Mouse (Mus musculus) heart, embryonic 15.5 days (tissue): ENCODE data around the gene Osbpl10. TPM values are rescaled to one million over a fixed set of nuclear protein-coding genes. Genes with fewer than 3 reads are reported as not detected.
A peak's percentile ranks its signal among the peaks of the same experiment; 100 is the strongest.
"Not testable (repeated sequence)": the region's sequence is repeated elsewhere in the genome, so short reads cannot be mapped to it uniquely, and the experiment has no call there.

Source experiments
- ATAC-seq: fragments of 200-750 bp; cut with Nextera tagmentation; replicated peaks from 2 replicates; pipeline ENCODE4 v1.8.0; 2017; ENCODE audit warnings: low read depth, moderate TSS enrichment; ENCODE audit not compliant: insufficient number of reproducible peaks, insufficient read depth, low FRiP score
- H3K27ac ChIP-seq: fragments of 300-500 bp; sonication (generic); 2 replicates; pipeline ENCODE4 v1.5.1; 2015; ENCODE audit warnings: mild to moderate bottlenecking, inconsistent platforms
- H3K27me3 ChIP-seq: fragments of 300-500 bp; sonication (generic); 2 replicates; pipeline ENCODE4 v1.6.1; 2015; ENCODE audit warnings: inconsistent platforms
- H3K36me3 ChIP-seq: fragments of 300-500 bp; sonication (generic); 2 replicates; pipeline ENCODE4 v1.6.1; 2015; ENCODE audit warnings: mild to moderate bottlenecking, inconsistent platforms
- H3K4me1 ChIP-seq: fragments of 300-500 bp; sonication (generic); replicated peaks from 2 replicates; pipeline ENCODE4 v1.6.1; 2015; ENCODE audit warnings: inconsistent platforms
- H3K4me2 ChIP-seq: fragments of 300-500 bp; sonication (generic); 2 replicates; pipeline ENCODE4 v1.6.1; 2015; ENCODE audit warnings: inconsistent platforms, mild to moderate bottlenecking, moderate library complexity
- H3K4me3 ChIP-seq: fragments of 300-500 bp; sonication (generic); 2 replicates; pipeline ENCODE4 v1.5.1; 2015; ENCODE audit warnings: mild to moderate bottlenecking, inconsistent platforms
- H3K9ac ChIP-seq: fragments of 300-500 bp; sonication (generic); 2 replicates; pipeline ENCODE4 v1.6.1; 2015; ENCODE audit warnings: mild to moderate bottlenecking, inconsistent platforms
- H3K9me3 ChIP-seq: fragments of 300-500 bp; sonication (generic); replicated peaks from 2 replicates; pipeline ENCODE4 v1.6.1; 2016; ENCODE audit warnings: inconsistent platforms
- whole genome bisulfite sequencing: fragments of 180-500 bp; shearing (Covaris S2); methylation state at CpG from one replicate; pipeline ENCODE4 v1.1.7; 2015; ENCODE audit warnings: mixed read lengths; 5-methylcytosine and 5-hydroxymethylcytosine counted together
- polyA plus RNA-seq: library from polyadenylated mRNA; unstranded; fragments of >200 nt; fragmentation: Nextera tagmentation; extraction: Ambion mirVana; gene quantifications from 2 replicates; pipeline ENCODE4 v1.2.1, GENCODE M21; 2015

The Osbpl10 gene
- polyA plus RNA-seq, 1 experiment from 2014 or later, result 1.3 TPM

DNA sequence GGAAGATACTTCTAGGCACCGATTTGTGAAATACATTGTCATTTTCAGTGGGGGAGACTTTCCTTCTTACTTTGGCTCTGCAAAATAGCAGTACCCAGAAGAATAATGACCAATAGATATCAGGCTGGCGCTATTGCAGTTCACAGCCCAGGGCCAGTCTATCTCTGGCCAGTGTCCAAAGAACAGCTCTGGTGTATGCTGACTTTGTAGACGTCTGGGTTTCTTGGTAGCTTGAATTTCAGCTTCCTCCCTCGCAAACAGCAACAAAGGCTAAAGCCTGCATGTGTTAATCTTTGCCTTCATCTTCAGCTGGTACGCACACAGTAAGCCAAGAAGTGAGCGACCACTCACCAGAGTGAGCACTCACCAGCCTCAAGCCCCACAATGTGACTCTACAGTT, 29.4 kb downstream of the Osbpl10 start:
- no peak overlapping the region for H3K4me2 ChIP-seq
- no peak for ATAC-seq
- WGBS, result 44% methylated on average over 6 of the region's 6 CpGs

DNA sequence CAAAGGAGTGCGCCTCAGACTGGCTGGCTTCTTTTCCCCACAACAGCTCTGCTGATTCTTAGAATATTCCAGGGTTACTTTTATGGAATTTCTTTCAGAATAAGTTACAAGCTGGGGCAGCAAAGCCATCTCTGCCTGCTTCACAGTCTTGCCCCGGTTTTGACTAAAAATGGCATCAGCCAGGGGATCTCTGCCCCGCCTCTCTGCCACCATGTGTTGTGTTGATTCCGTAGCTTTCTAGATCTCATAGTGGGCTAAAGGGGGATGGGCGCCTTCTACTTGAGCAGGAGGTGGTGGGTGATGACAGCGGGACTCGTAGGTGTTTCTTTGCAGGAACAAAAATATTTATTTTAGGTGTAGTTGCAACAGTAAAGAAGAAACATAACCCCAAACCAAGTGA, 29.8 kb downstream of the Osbpl10 start:
- WGBS, result 65% methylated on average over 7 of the region's 7 CpGs
- H3K27ac ChIP-seq, result no peak overlapping the region

More for the DNA sequence above, 29.4 kb downstream of the Osbpl10 start:
- H3K27ac ChIP-seq, result no peak overlapping the region
- H3K9me3 ChIP-seq, result no peaks in the 10 kb centered on the region
- no peak overlapping the region for H3K4me3 ChIP-seq
- no peaks in the 10 kb centered on the region for H3K27me3 ChIP-seq
- peaks cover 6% of the 10 kb centered on the region for H3K4me1 ChIP-seq
- H3K36me3 ChIP-seq, result no peaks in the 10 kb centered on the region
- H3K9ac ChIP-seq, result no peak overlapping the region

DNA sequence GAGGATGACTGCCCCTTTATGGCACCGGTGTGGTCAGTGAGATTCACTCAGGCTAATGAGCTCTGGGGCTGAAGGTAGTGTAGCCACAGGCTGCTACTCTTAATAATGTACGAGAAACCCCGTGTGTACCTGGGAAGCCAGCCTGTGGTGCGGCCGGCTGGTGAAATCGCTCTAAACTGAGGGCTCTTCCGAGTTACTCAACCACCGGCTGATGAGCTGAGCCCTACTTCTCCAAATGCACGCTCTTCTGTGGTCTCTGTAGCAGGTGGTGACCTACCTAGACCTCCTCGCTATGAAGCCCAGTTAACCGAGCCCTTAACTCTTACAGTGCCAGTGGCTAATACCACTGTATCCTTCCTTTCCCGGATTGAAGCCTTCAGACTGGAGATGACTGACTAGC, 34.0 kb downstream of the Osbpl10 start:
- Histone ChIP-seq H3K9me3 (no peaks in the 10 kb centered on the region), H3K36me3 (no peaks in the 10 kb centered on the region)

More for the DNA sequence above, 29.8 kb downstream of the Osbpl10 start:
- ATAC-seq, result no peak
- peaks cover 9% of the 10 kb centered on the region for H3K4me1 ChIP-seq
- H3K9me3 ChIP-seq, result no peaks in the 10 kb centered on the region
- no peak overlapping the region for H3K9ac ChIP-seq
- H3K4me2 ChIP-seq, result no peak overlapping the region
- no peaks in the 10 kb centered on the region for H3K27me3 ChIP-seq
- no peak overlapping the region for H3K4me3 ChIP-seq
- no peaks in the 10 kb centered on the region for H3K36me3 ChIP-seq

DNA sequence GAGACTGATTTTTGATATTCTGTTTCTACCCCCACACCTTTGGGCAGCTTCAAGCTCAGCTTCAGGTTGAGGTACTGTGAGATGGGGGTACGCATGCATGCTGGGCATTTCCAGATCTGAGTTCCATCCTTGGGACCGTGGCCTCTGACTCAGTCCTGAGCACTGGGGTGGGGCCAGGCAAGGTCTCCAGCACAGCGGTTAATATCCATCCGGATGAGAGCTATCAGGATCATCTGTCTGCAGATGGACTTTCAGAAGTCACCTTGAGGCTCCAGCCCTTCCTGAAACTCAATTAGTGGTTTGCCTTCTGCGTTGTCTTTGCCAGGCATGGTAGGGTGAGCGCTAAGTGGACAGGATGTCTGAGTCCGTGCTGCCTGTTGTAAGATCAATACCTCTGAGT, 41.8 kb downstream of the Osbpl10 start:
- H3K4me2 ChIP-seq, result no peak overlapping the region

More for the DNA sequence above, 34.0 kb downstream of the Osbpl10 start:
- no peak overlapping the region for H3K4me3 ChIP-seq
- H3K27ac ChIP-seq, result no peak overlapping the region
- no peak for ATAC-seq
- peaks cover 9% of the 10 kb centered on the region for H3K4me1 ChIP-seq
- 59% methylated on average over 12 of the region's 12 CpGs for WGBS
- H3K27me3 ChIP-seq, result no peaks in the 10 kb centered on the region
- H3K4me2 ChIP-seq, result no peak overlapping the region
- no peak overlapping the region for H3K9ac ChIP-seq

DNA sequence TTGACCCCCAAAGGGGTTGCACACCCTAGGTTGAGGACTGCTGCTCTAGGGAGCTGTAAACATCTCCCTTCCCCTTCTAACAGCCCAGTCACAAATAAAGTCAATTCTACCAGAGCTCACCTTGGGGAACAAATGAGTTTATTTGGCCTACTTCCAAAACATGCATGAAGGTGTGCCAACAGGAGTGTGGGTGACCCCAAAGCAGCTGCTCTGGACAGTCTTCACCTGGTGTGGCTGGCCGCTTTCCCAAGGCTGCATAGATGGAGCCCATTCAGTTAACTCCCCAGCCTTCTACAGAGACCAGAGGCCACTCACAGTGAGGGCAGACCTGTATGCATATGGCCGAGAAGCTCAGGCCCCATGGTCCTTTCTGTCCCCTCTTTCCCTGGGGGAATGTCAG, 43.0 kb downstream of the Osbpl10 start:
- no peak overlapping the region for H3K4me3 ChIP-seq
- WGBS, result 74% methylated on average over 2 of the region's 2 CpGs
- H3K36me3 ChIP-seq, result no peaks in the 10 kb centered on the region

More for the DNA sequence above, 41.8 kb downstream of the Osbpl10 start:
- Histone ChIP-seq H3K27ac (no peak overlapping the region), H3K4me1 (peaks cover 22% of the 10 kb centered on the region), H3K27me3 (no peaks in the 10 kb centered on the region), H3K9me3 (no peaks in the 10 kb centered on the region), H3K4me3 (no peak overlapping the region), H3K9ac (no peak overlapping the region), H3K36me3 (no peaks in the 10 kb centered on the region)
- 90% methylated on average over 7 of the region's 7 CpGs for WGBS
- ATAC-seq, result no peak

DNA sequence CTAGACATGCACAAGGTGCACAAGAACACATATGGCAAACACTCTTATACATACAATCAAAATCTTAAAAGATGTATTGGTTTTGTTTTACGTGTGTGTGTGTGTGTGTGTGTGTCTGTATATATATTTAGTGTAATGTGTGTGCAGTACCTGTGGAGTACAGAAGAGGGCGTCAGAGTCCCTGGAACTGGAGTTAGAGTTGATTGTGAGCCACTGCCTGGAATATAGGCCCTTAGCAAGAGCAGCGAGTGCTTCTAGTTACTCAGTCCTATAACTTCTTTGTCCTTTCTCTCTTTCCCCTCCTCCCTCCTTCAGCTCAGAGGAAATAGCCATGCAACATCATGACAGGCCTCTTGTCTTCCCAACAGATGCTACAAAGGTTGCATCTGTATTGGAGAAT, 44.8 kb downstream of the Osbpl10 start:
- Histone ChIP-seq H3K4me3 (no peak overlapping the region), H3K9me3 (no peaks in the 10 kb centered on the region), H3K27ac (no peak overlapping the region), H3K9ac (no peak overlapping the region), H3K4me2 (no peak overlapping the region), H3K36me3 (no peaks in the 10 kb centered on the region), H3K27me3 (no peaks in the 10 kb centered on the region), H3K4me1 (peaks cover 22% of the 10 kb centered on the region)
- WGBS, result 79% methylated on average over 3 of the region's 3 CpGs
- ATAC-seq, result no peak

More for the DNA sequence above, 43.0 kb downstream of the Osbpl10 start:
- Histone ChIP-seq H3K9ac (no peak overlapping the region), H3K9me3 (no peaks in the 10 kb centered on the region), H3K27me3 (no peaks in the 10 kb centered on the region), H3K4me2 (no peak overlapping the region), H3K4me1 (peaks cover 22% of the 10 kb centered on the region), H3K27ac (no peak overlapping the region)
- ATAC-seq, result no peak

DNA sequence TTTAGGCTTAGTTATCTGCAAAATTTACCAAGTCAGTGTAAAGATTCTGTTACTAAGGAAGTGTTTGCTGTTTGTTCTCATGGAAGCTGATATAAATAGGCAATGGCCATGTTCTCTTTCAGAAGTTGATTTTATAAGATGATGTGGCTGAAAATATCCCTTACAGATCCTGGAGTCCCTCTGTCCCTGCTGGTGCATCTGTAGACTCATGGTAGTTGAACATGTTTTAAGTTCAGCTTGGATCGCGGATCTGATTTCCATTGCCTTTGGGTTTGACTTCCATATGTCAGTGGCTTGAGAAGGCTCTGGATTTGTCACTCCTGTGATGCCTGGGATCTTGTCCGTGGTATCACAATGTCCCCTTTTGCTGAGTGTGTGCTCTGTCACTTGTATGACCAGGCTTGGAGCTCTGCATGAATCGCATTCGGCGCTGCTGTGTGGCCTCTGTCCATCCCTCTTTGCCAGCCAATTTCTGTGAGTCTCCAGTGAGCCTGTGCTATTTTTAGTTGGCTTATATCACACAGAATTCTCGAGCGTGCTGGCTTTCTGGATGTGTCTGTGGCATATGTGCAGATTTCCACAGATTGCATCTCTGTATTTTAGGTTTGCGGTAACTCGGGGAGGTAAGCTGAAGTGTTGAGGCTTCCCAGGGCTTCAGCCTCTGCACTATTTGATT, 45.5 kb downstream of the Osbpl10 start:
- peak overlapping the region; percentile 63 for H3K27ac ChIP-seq
- no peaks in the 10 kb centered on the region for H3K36me3 ChIP-seq
- peaks cover 22% of the 10 kb centered on the region for H3K4me1 ChIP-seq
- H3K9ac ChIP-seq, result no peak overlapping the region
- 42% methylated on average over 10 of the region's 10 CpGs for WGBS
- H3K27me3 ChIP-seq, result no peaks in the 10 kb centered on the region
- no peaks in the 10 kb centered on the region for H3K9me3 ChIP-seq
- peak; percentile 55 for ATAC-seq
- H3K4me2 ChIP-seq, result peak overlapping the region; percentile 50
- 0 out of 2 replicates have a peak overlapping the region, but pooled peaks have one; percentile 10 for H3K4me3 ChIP-seq

DNA sequence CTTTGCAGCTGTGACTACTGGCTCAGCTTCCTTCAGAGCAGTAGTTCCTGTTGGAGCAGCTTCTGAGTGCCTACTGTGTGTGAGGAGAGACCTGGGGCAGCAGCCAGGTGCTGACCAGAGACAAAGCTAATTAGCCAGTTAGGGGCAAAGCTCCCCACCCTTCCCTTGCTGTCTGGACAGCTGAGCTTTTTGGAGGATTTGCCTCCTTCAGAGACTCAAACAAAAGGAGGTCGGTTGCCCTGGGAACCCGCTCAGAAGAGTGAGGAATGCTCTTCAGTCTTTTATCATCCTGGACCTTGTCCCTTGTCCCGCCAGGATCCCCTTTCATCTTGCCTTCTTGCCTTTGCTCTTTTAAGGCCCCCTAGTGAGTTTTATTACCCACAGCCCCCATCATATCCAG, 50.9 kb downstream of the Osbpl10 start:
- Histone ChIP-seq H3K36me3 (no peaks in the 10 kb centered on the region), H3K27me3 (no peaks in the 10 kb centered on the region), H3K4me2 (no peak overlapping the region), H3K4me1 (peaks cover 7% of the 10 kb centered on the region), H3K9me3 (no peaks in the 10 kb centered on the region), H3K4me3 (no peak overlapping the region), H3K9ac (no peak overlapping the region), H3K27ac (no peak overlapping the region)
- 32% methylated on average over 3 of the region's 3 CpGs for WGBS
- ATAC-seq, result no peak

DNA sequence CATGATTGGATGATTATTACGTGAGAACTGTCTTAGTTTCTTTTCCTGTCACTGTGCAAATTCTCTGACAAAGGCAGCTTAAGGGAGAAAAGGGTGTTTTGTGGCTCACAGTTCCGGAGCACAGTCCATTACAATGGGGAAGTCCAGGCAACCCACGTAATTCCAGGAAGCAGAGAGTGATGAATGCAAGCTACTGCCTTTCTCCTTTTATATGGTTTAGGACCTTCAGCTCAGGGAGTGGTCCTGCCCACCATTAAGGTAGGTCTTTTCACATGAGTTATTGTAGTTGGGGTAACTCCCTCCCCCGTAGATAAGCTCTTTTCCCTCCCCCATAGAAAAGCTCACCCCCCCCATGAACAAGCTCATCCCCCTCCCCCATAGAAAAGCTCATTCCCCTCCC, 52.2 kb downstream of the Osbpl10 start:
- Histone ChIP-seq H3K4me2 (no peak overlapping the region), H3K27ac (no peak overlapping the region), H3K9ac (no peak overlapping the region), H3K27me3 (no peaks in the 10 kb centered on the region), H3K4me1 (no peaks in the 10 kb centered on the region; the same call in 1 of the 2 replicates), H3K4me3 (no peak overlapping the region), H3K9me3 (no peaks in the 10 kb centered on the region), H3K36me3 (no peaks in the 10 kb centered on the region)
- WGBS, result 82% methylated on average over 4 of the region's 4 CpGs
- no peak for ATAC-seq

DNA sequence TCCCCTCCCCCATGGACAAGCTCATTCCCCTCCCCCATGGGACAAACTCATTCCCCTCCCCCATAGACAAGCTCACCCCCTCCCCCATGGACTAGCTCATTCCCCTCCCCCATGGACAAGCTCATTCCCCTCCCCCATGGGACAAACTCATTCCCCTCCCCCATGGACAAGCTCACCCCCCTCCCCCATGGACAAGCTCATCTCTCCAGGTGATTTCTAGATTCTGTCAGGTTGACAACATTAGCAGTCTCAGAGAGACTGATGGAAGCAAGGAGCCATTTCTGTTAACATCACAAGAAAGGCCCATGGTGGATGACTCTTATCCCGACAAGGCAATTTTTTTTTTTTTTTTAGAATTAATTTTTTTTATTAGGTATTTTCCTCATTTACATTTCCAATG, 52.7 kb downstream of the Osbpl10 start:
- not testable (repeated sequence) for ATAC-seq, H3K27ac ChIP-seq, H3K9ac ChIP-seq, H3K9me3 ChIP-seq, H3K4me3 ChIP-seq, H3K36me3 ChIP-seq, H3K27me3 ChIP-seq, H3K4me2 ChIP-seq, H3K4me1 ChIP-seq
- 93% methylated on average over 1 of the region's 1 CpGs for WGBS

DNA sequence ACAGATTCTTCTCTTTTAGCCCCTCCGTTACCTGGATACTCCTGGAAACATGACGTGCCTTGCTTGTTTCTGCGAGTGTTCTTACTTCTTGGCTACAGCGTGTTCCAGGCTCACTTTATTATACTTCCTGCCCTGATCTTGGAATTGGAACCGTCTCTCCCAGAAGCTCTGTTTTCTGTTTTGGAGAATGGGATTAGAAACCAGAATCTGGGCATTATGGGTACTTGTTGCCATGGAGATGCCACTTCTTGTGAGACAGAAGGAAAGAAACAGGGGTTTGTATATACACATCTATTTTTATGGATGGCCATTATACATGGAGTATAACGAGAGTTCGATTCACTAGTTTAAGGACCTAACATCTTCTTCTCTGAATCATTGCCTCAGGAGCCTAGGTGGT, 54.4 kb downstream of the Osbpl10 start:
- H3K27me3 ChIP-seq, result no peaks in the 10 kb centered on the region
- WGBS, result 88% methylated on average over 7 of the region's 7 CpGs
- H3K4me2 ChIP-seq, result no peak overlapping the region
- no peak for ATAC-seq
- no peaks in the 10 kb centered on the region for H3K9me3 ChIP-seq
- no peaks in the 10 kb centered on the region for H3K36me3 ChIP-seq
- no peak overlapping the region for H3K27ac ChIP-seq
- H3K4me1 ChIP-seq, result no peaks in the 10 kb centered on the region; the same call in 1 of the 2 replicates
- no peak overlapping the region for H3K9ac ChIP-seq
- no peak overlapping the region for H3K4me3 ChIP-seq

DNA sequence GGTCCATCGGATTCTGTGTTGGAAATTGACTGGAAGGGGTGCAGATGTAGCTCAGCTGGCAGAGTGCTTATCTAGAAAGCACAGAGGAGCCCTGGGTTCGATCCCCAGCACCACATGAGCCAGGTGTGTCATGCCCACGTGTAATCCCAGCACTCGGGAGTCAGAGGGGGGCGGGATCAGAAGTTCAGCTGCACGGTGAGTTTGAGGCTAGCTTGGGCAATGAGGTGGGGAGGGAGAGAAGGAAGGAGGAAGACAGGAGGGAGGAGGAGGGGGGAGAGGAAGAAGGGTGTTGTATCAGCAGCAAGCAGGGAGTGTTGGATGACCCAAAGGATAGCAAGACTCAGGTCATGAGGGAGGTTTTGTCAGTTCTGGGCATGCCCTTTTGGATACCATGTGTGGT, 55.9 kb downstream of the Osbpl10 start:
- 66% methylated on average over 6 of the region's 6 CpGs for WGBS
- H3K27me3 ChIP-seq, result no peaks in the 10 kb centered on the region

More for the DNA sequence above, 55.9 kb downstream of the Osbpl10 start:
- Histone ChIP-seq H3K9me3 (no peaks in the 10 kb centered on the region), H3K9ac (no peak overlapping the region), H3K36me3 (no peaks in the 10 kb centered on the region), H3K4me2 (no peak overlapping the region), H3K27ac (no peak overlapping the region), H3K4me1 (peaks cover 5% of the 10 kb centered on the region; the same call in 1 of the 2 replicates), H3K4me3 (no peak overlapping the region)
- no peak for ATAC-seq
